Mouse (Mus musculus) hindbrain, postnatal 0 days (tissue): ENCODE results near the gene Igfbp5. TPM values are rescaled to one million over a fixed set of nuclear protein-coding genes. Genes with fewer than 3 reads are reported as not detected.
A peak's percentile ranks its signal among the peaks of the same experiment; 100 is the strongest.

Experiments
- ATAC-seq: fragments of 200-750 bp; cut with Nextera tagmentation; 2 replicates; pipeline ENCODE4 v1.8.0; 2017; ENCODE audit warnings: mild to moderate bottlenecking, moderate TSS enrichment, moderate library complexity
- DNase-seq: peaks from one replicate; pipeline ENCODE4 v3.0.0-alpha.2; 2015; ENCODE audit warnings: low spot score
- H3K27ac ChIP-seq: fragments of 300-500 bp; sonication (generic); 2 replicates; pipeline ENCODE4 v1.5.1; 2014; ENCODE audit warnings: mild to moderate bottlenecking
- H3K27me3 ChIP-seq: fragments of 300-500 bp; sonication (generic); 2 replicates; pipeline ENCODE4 v1.6.1; 2014; ENCODE audit warnings: low read length, mixed read lengths; ENCODE audit not compliant: insufficient read depth
- H3K36me3 ChIP-seq: fragments of 300-500 bp; sonication (generic); 2 replicates; pipeline ENCODE4 v1.6.1; 2014; ENCODE audit warnings: low read length, mixed read lengths; ENCODE audit not compliant: insufficient read depth
- H3K4me1 ChIP-seq: fragments of 300-500 bp; sonication (generic); 2 replicates; pipeline ENCODE4 v1.6.1; 2014; ENCODE audit warnings: antibody characterized with exemption, low read length, mixed read lengths; ENCODE audit not compliant: insufficient read depth
- H3K4me2 ChIP-seq: fragments of 300-500 bp; sonication (generic); 2 replicates; pipeline ENCODE4 v1.6.1; 2014; ENCODE audit warnings: low read depth, mild to moderate bottlenecking, low read length, moderate library complexity, mixed read lengths
- H3K4me3 ChIP-seq: fragments of 300-500 bp; sonication (generic); 2 replicates; pipeline ENCODE4 v1.5.1; 2014; ENCODE audit warnings: low read length
- H3K9ac ChIP-seq: fragments of 300-500 bp; sonication (generic); replicated peaks from 2 replicates; pipeline ENCODE4 v1.6.1; 2014; ENCODE audit warnings: mild to moderate bottlenecking, low read length, moderate library complexity, mixed read lengths
- H3K9me3 ChIP-seq: fragments of 300-500 bp; sonication (generic); 2 replicates; pipeline ENCODE4 v1.6.1; 2016; ENCODE audit warnings: low read length, mixed read lengths
- CTCF ChIP-seq: IDR thresholded peaks from 2 replicates; pipeline ENCODE4 v1.5.1; 2016; ENCODE audit warnings: antibody characterized with exemption, control low read depth, low read depth
- WGBS: fragments of 180-500 bp; shearing (Covaris S2); extraction: QIAGEN DNeasy Blood & Tissue Kit; methylation state at CpG from one replicate; pipeline ENCODE4 v1.1.7; 2014; 5-methylcytosine and 5-hydroxymethylcytosine counted together
- polyA plus RNA-seq: library from polyadenylated mRNA; unstranded; fragments of >200 nt; fragmentation: Nextera tagmentation; extraction: Ambion mirVana; gene quantifications from 2 replicates; pipeline ENCODE4 v1.2.1, GENCODE M21; 2015
- total RNA-seq: library from RNA; depleted of rRNA; stranded (reverse); fragments of >200 nt; gene quantifications from 2 replicates; pipeline ENCODE4 v1.2.3, GENCODE M21; 2014; rRNA removed

The Igfbp5 gene
- total RNA-seq (127 and 131 TPM in 2 replicates), polyA plus RNA-seq (40.0 and 44.6 TPM in 2 replicates)

DNA sequence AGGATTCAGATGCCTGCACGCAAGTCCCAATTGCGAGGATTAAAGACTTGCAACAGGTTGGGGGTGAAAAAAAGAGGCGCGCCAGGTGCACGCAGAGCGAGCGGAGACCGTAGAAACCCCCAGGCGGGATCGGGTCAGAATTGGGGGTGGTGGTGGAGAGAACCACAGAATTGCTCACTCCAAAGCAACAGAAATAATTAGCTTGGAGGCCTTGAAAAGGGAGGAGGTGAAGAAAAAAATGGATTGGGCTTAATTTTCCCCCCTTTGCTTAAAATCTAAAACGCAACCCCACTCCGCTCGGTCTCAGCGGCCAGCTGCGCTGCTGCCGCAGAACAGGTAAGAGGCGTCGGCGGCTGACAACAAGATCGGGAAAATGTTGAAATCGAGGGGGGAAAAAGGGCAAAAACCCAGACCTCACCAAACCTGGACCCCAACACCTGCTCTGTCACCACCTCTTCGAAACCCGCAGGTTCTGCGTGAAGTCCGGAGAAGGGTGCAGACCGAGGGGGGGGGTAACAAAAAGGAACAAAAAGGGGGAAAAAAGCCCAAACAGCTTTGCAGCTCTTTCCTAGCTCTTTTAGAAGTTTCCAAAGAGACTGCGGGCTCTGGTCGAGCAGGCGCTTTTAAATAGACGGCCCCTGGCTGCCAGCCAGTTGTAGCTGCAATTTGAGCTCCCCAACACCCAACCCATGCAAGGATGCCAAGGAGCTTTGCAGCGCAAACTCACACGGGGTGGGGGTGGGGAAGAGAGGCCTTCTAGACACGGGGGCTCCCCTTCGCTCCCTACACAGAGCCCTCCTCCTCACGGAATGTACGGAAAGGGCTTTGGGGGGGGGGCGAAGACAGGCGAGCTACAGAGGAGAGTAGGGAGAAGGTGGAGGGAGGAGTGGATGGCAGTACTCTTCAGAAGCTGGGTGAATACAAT, at the start of gene Igfbp5:
Gene Igfbp5, minus strand, starts transcription at position 598 of the 925 bp plus-strand sequence.
- Histone ChIP-seq H3K4me3 (peak within 1 kb of the TSS; percentile 51), H3K9ac (peak within 1 kb of the TSS; percentile 61), H3K9me3 (no peaks in the 10 kb centered on the region), H3K4me1 (peaks cover 8% of the 10 kb centered on the region; the same call in 1 of the 2 replicates), H3K36me3 (no peaks in the 10 kb centered on the region), H3K27me3 (no peaks in the 10 kb centered on the region), H3K27ac (peak within 1 kb of the TSS; percentile 92), H3K4me2 (peak within 1 kb of the TSS; percentile 83)
- peak; percentile 42; the same call in 1 of the 2 replicates for ATAC-seq
- peak; percentile 93 for DNase-seq
- under 1% methylated on average over 38 of the region's 38 CpGs for WGBS
- TF ChIP-seq CTCF = 0 out of 2 replicates have a peak, but pooled peaks have one; percentile 15

DNA sequence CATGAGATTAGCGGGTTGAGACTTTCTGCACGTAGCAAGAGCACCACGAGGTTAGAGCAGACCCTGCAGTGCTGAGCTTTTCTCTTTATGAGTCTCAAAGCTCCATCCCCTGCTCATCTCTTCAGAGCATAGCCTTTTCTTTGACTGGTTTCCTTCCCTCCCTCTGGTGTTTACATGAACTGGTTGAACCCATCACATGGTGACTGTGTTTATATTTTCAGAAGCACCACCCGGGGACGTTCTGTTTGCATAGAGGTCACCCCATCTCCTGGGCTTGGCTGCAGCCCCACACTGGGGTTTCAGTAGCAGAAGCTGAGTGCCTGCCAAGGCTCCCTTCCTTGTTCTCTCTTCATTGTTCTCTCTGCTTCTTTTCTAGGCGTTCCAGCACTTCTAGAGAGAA, 40.1 kb upstream of the Igfbp5 start:
- ATAC-seq (no peak), DNase-seq (peak; percentile 7)
- 61% methylated on average over 6 of the region's 6 CpGs for WGBS

DNA sequence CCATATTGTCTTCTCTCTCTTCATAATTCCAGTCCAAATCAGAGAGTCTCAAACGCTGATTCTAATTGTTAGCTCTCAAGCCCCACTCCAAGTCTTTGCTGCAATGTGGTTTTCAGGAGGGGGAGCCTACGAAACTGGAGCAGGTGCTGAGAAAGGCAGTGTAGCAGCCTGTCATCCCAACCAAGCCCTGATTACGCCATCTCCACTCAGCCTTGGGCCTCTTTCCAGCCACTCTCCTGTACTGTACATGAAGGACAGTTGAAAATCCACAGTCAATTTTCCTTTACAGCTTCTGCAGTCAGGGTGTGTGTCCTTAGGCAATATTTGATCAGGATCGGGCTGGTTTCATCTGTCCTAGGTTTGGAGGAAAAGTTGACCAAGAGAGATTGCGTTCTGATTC, 38.4 kb upstream of the Igfbp5 start:
- Histone ChIP-seq H3K27ac (no peak overlapping the region), H3K9ac (no peak overlapping the region), H3K4me1 (no peaks in the 10 kb centered on the region), H3K36me3 (no peaks in the 10 kb centered on the region), H3K27me3 (no peaks in the 10 kb centered on the region), H3K9me3 (no peaks in the 10 kb centered on the region), H3K4me2 (no peak overlapping the region), H3K4me3 (no peak overlapping the region)
- ATAC-seq (no peak), DNase-seq (no peak)
- WGBS = 86% methylated on average over 5 of the region's 5 CpGs
- no peak for TF ChIP-seq CTCF

More for the DNA sequence above, 40.1 kb upstream of the Igfbp5 start:
- Histone ChIP-seq H3K4me1 (no peaks in the 10 kb centered on the region), H3K9ac (no peak overlapping the region), H3K9me3 (no peaks in the 10 kb centered on the region), H3K36me3 (no peaks in the 10 kb centered on the region), H3K4me3 (no peak overlapping the region), H3K27me3 (no peaks in the 10 kb centered on the region), H3K4me2 (no peak overlapping the region), H3K27ac (no peak overlapping the region)
- no peak for TF ChIP-seq CTCF

DNA sequence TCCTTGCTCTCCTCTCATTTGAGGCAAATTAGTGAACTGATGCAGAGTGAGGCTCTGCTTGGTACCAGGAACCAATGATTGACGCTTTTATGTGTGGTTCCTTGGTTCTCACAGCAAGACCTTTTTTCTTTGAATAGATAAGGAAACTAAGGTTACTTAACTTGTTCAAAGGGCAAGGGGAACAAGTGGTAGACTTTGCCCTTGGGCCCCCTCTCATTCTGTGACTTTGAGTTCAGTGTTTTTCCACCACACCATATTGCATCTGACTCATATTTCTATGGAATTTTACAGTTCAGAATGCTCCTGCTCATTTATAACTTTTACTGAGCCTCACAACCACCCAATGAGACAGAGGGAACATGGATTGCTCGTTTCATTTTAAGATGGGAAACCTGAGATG, 21.1 kb upstream of the Igfbp5 start:
- H3K27me3 ChIP-seq = no peaks in the 10 kb centered on the region

DNA sequence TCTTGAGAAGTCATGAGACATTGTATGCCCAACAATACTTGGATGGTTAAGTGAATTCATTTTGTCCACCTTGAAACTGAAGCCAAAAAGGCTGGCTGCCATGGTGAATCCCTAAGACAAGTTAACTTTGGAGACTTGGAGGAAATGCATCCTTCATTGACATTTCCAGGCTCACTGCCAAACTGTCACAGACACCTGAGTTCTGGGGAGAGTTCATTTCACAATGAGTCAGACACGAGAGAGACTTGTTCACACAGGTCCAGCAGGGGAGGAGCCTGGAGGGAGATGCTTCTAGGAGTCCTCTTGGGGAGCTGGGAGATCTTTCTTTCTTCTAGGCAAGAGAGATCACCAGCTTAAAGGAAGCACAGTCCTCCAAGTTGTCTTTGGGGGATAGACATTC, 13.2 kb upstream of the Igfbp5 start:
- ATAC-seq = no peak
- 24% methylated on average over 1 of the region's 1 CpGs for WGBS
- H3K9ac ChIP-seq = no peak overlapping the region
- no peaks in the 10 kb centered on the region for H3K9me3 ChIP-seq
- TF ChIP-seq CTCF = no peak
- no peak overlapping the region for H3K4me2 ChIP-seq
- DNase-seq = peak; percentile 30
- no peaks in the 10 kb centered on the region for H3K27me3 ChIP-seq
- no peak overlapping the region for H3K4me3 ChIP-seq
- no peaks in the 10 kb centered on the region for H3K36me3 ChIP-seq
- H3K4me1 ChIP-seq = no peaks in the 10 kb centered on the region
- no peak overlapping the region for H3K27ac ChIP-seq

More for the DNA sequence above, 21.1 kb upstream of the Igfbp5 start:
- Histone ChIP-seq H3K4me3 (no peak overlapping the region), H3K36me3 (no peaks in the 10 kb centered on the region), H3K9me3 (no peaks in the 10 kb centered on the region), H3K4me2 (no peak overlapping the region), H3K27ac (no peak overlapping the region), H3K4me1 (no peaks in the 10 kb centered on the region), H3K9ac (no peak overlapping the region)
- DNase-seq (no peak), ATAC-seq (no peak)
- WGBS = 68% methylated on average over 2 of the region's 2 CpGs
- no peak for TF ChIP-seq CTCF

DNA sequence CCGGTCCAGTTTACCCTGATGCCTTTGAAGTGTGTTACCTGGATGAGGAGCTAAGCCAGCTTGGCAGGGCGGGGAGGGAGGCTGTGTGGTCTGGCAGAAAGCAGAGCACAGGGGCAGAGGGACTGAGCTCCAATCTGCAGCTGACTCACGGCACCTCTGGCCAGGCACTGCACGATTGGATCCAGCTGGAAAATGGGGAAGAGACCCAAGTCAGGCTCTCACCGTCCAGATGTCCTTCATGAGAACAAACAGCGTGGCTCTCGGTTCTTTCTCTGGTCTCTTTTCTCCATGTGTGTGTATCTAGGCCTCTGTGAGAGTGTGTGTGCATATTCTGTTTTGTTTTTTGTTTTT, 11.1 kb upstream of the Igfbp5 start:
- no peak overlapping the region for H3K4me3 ChIP-seq
- no peak overlapping the region for H3K4me2 ChIP-seq
- H3K27me3 ChIP-seq = no peaks in the 10 kb centered on the region
- DNase-seq (no peak), ATAC-seq (no peak)
- no peaks in the 10 kb centered on the region for H3K4me1 ChIP-seq
- no peaks in the 10 kb centered on the region for H3K36me3 ChIP-seq
- TF ChIP-seq CTCF = no peak
- H3K9me3 ChIP-seq = no peaks in the 10 kb centered on the region
- no peak overlapping the region for H3K9ac ChIP-seq
- WGBS = 86% methylated on average over 7 of the region's 7 CpGs
- no peak overlapping the region for H3K27ac ChIP-seq
